ENCODE assay signal across 15 mouse cellular contexts in genomic region chr4:84076526-84076925, GRCm38 (mm10).
"Had no signal": no experiment of that assay in that cellular context is flagged by ENCODE, and none has a peak within 500 bp of the region (broad histone marks: within the 10 kb centered on the region; RNA-seq: fewer than 3 reads in every experiment).

No protein-coding gene starts in this region.

- H3K27me3 ChIP-seq: stomach, embryonic 15.5 days had no signal

- H3K27ac ChIP-seq: neural tube, embryonic 15.5 days; stomach, embryonic 15.5 days; stomach, postnatal 0 days had no signal

- H3K4me1 ChIP-seq: neural tube, embryonic 15.5 days; stomach, embryonic 15.5 days had no signal

- DNase-seq: retina, postnatal 1 day; right cerebral cortex, adult 18-20 months; right cerebral cortex, postnatal 14 days; right cerebral cortex, postnatal 25 days; right cerebral cortex, postnatal 4 days; spleen, adult 18-20 months; thymus, adult 18-20 months; thymus, adult 2 months; thymus, postnatal 14 days; thymus, postnatal 25 days; thymus, postnatal 36 days; thymus, postnatal 4 days had no signal

- H3K36me3 ChIP-seq: neural tube, embryonic 15.5 days; stomach, embryonic 15.5 days had no signal

- H3K4me2 ChIP-seq: neural tube, embryonic 15.5 days; stomach, embryonic 15.5 days had no signal

- H3K9ac ChIP-seq: neural tube, embryonic 15.5 days; stomach, embryonic 15.5 days had no signal

- H3K9me3 ChIP-seq: neural tube, embryonic 15.5 days; stomach, embryonic 15.5 days had no signal

- H3K4me3 ChIP-seq: neural tube, embryonic 15.5 days; stomach, embryonic 15.5 days had no signal
